Mouse (Mus musculus): ENCODE measurements around the gene St6galnac6. TPM values are rescaled to one million over a fixed set of nuclear protein-coding genes. Genes with fewer than 3 reads are reported as not detected.

Gene St6galnac6
- polyA plus RNA-seq, 1 experiment from 2014 or later, result 7.5 TPM

GRCm38 (mm10) chr2:32578146-32579046 lies 21.1 kb upstream of the St6galnac6 start:
- Histone ChIP-seq H3K4me3 (ENCODE audit: low read depth, low read length) (no peak overlapping the region), H3K4me2 (ENCODE audit: low read depth, severe bottlenecking) (no peak overlapping the region), H3K9ac (ENCODE audit: low read length) (no peak overlapping the region), H3K4me1 (ENCODE audit: control insufficient read depth, insufficient read depth, low read length) (0 out of 2 replicates have a peak, but pooled peaks cover 4% of the 10 kb centered on the region), H3K36me3 (ENCODE audit: control insufficient read depth, insufficient read depth, low read length) (no peaks in the 10 kb centered on the region), H3K27me3 (ENCODE audit: control insufficient read depth, insufficient read depth, low read length) (peaks cover 14% of the 10 kb centered on the region), H3K9me3 (ENCODE audit: control insufficient read depth, low read length) (no peaks in the 10 kb centered on the region), H3K27ac (replicated peaks; ENCODE audit: low read depth, low read length) (no peak overlapping the region)
- no peak for ATAC-seq (ENCODE audit: insufficient number of reproducible peaks, low FRiP score, low TSS enrichment, low read depth)
- DNase-seq (ENCODE audit: low spot score), result no peak
- WGBS, result 38% methylated on average over 25 of the region's 30 CpGs

- H3K27ac ChIP-seq (replicated peaks; ENCODE audit: low read depth, low read length), result no peak overlapping the region
- ATAC-seq (ENCODE audit: insufficient number of reproducible peaks, low FRiP score, low TSS enrichment, low read depth) (no peak), DNase-seq (ENCODE audit: low spot score) (peak; percentile 62)
- peaks cover 14% of the 10 kb centered on the region for H3K27me3 ChIP-seq (ENCODE audit: control insufficient read depth, insufficient read depth, low read length)
- no peak overlapping the region for H3K4me3 ChIP-seq (ENCODE audit: low read depth, low read length)
- H3K9ac ChIP-seq (ENCODE audit: low read length), result no peak overlapping the region
- no peaks in the 10 kb centered on the region for H3K36me3 ChIP-seq (ENCODE audit: control insufficient read depth, insufficient read depth, low read length)
- H3K4me2 ChIP-seq (ENCODE audit: low read depth, severe bottlenecking), result no peak overlapping the region
- 0 out of 2 replicates have a peak, but pooled peaks cover 4% of the 10 kb centered on the region for H3K4me1 ChIP-seq (ENCODE audit: control insufficient read depth, insufficient read depth, low read length)
- WGBS, result 37% methylated on average over 19 of the region's 19 CpGs
- no peaks in the 10 kb centered on the region for H3K9me3 ChIP-seq (ENCODE audit: control insufficient read depth, low read length)
Observed at GRCm38 (mm10) chr2:32581450-32582095, 17.9 kb upstream of the St6galnac6 start.

GRCm38 (mm10) chr2:32582830-32583799 lies 16.4 kb upstream of the St6galnac6 start:
- 14% methylated on average over 37 of the region's 37 CpGs for WGBS
- peak overlapping the region; percentile 9; the same call in 1 of the 2 replicates for H3K4me3 ChIP-seq (ENCODE audit: low read depth, low read length)
- H3K27ac ChIP-seq (replicated peaks; ENCODE audit: low read depth, low read length), result no peak overlapping the region
- no peaks in the 10 kb centered on the region for H3K9me3 ChIP-seq (ENCODE audit: control insufficient read depth, low read length)
- ATAC-seq (ENCODE audit: insufficient number of reproducible peaks, low FRiP score, low TSS enrichment, low read depth), result peak; percentile 68
- peaks cover 13% of the 10 kb centered on the region for H3K4me1 ChIP-seq (ENCODE audit: control insufficient read depth, insufficient read depth, low read length)
- H3K27me3 ChIP-seq (ENCODE audit: control insufficient read depth, insufficient read depth, low read length), result peaks cover 7% of the 10 kb centered on the region
- DNase-seq (ENCODE audit: low spot score), result peak; percentile 88
- peak overlapping the region; percentile 51 for H3K4me2 ChIP-seq (ENCODE audit: low read depth, severe bottlenecking)
- H3K36me3 ChIP-seq (ENCODE audit: control insufficient read depth, insufficient read depth, low read length), result no peaks in the 10 kb centered on the region
- no peak overlapping the region for H3K9ac ChIP-seq (ENCODE audit: low read length)

GRCm38 (mm10) chr2:32585149-32585714 lies 14.3 kb upstream of the St6galnac6 start:
- Histone ChIP-seq H3K4me1 (ENCODE audit: control insufficient read depth, insufficient read depth, low read length) (peaks cover 13% of the 10 kb centered on the region), H3K27me3 (ENCODE audit: control insufficient read depth, insufficient read depth, low read length) (no peaks in the 10 kb centered on the region), H3K27ac (replicated peaks; ENCODE audit: low read depth, low read length) (no peak overlapping the region), H3K4me3 (ENCODE audit: low read depth, low read length) (no peak overlapping the region), H3K36me3 (ENCODE audit: control insufficient read depth, insufficient read depth, low read length) (no peaks in the 10 kb centered on the region), H3K4me2 (ENCODE audit: low read depth, severe bottlenecking) (no peak overlapping the region), H3K9me3 (ENCODE audit: control insufficient read depth, low read length) (no peaks in the 10 kb centered on the region), H3K9ac (ENCODE audit: low read length) (no peak overlapping the region)
- WGBS, result 86% methylated on average over 7 of the region's 7 CpGs
- no peak for ATAC-seq (ENCODE audit: insufficient number of reproducible peaks, low FRiP score, low TSS enrichment, low read depth)
- no peak for DNase-seq (ENCODE audit: low spot score)

GRCm38 (mm10) chr2:32586871-32587351 lies 12.6 kb upstream of the St6galnac6 start, which contains the start of gene St6galnac4:
TSS of gene St6galnac4 (plus strand) at chr2:32587095.
- under 1% methylated on average over 38 of the region's 38 CpGs for WGBS

GRCm38 (mm10) chr2:32587731-32588321 lies 11.7 kb upstream of the St6galnac6 start:
- no peaks in the 10 kb centered on the region for H3K27me3 ChIP-seq (ENCODE audit: control insufficient read depth, insufficient read depth, low read length)
- peak overlapping the region; percentile 52 for H3K4me3 ChIP-seq (ENCODE audit: low read depth, low read length)
- no peaks in the 10 kb centered on the region for H3K36me3 ChIP-seq (ENCODE audit: control insufficient read depth, insufficient read depth, low read length)
- peak overlapping the region; percentile 61 for H3K4me2 ChIP-seq (ENCODE audit: low read depth, severe bottlenecking)
- no peak overlapping the region for H3K27ac ChIP-seq (replicated peaks; ENCODE audit: low read depth, low read length)
- no peaks in the 10 kb centered on the region for H3K9me3 ChIP-seq (ENCODE audit: control insufficient read depth, low read length)
- 19% methylated on average over 9 of the region's 9 CpGs for WGBS
- peak overlapping the region; percentile 72 for H3K9ac ChIP-seq (ENCODE audit: low read length)
- peaks cover 13% of the 10 kb centered on the region for H3K4me1 ChIP-seq (ENCODE audit: control insufficient read depth, insufficient read depth, low read length)
- DNase-seq (ENCODE audit: low spot score) (no peak), ATAC-seq (ENCODE audit: insufficient number of reproducible peaks, low FRiP score, low TSS enrichment, low read depth) (no peak)

More at GRCm38 (mm10) chr2:32586871-32587351, 12.6 kb upstream of the St6galnac6 start, which contains the start of gene St6galnac4:
- Histone ChIP-seq H3K4me3 (ENCODE audit: low read depth, low read length) (peak within 1 kb of the TSS; percentile 52), H3K9me3 (ENCODE audit: control insufficient read depth, low read length) (no peaks in the 10 kb centered on the region), H3K9ac (ENCODE audit: low read length) (peak within 1 kb of the TSS; percentile 72), H3K4me1 (ENCODE audit: control insufficient read depth, insufficient read depth, low read length) (peaks cover 13% of the 10 kb centered on the region), H3K4me2 (ENCODE audit: low read depth, severe bottlenecking) (peak within 1 kb of the TSS; percentile 61), H3K27ac (replicated peaks; ENCODE audit: low read depth, low read length) (peak within 1 kb of the TSS; percentile 10; the same call in 1 of the 2 replicates), H3K36me3 (ENCODE audit: control insufficient read depth, insufficient read depth, low read length) (no peaks in the 10 kb centered on the region), H3K27me3 (ENCODE audit: control insufficient read depth, insufficient read depth, low read length) (no peaks in the 10 kb centered on the region)
- DNase-seq (ENCODE audit: low spot score) (peak; percentile 96), ATAC-seq (ENCODE audit: insufficient number of reproducible peaks, low FRiP score, low TSS enrichment, low read depth) (peak; percentile 85)

- DNase-seq (ENCODE audit: low spot score), result no peak
- Histone ChIP-seq H3K4me2 (ENCODE audit: low read depth, severe bottlenecking) (no peak overlapping the region), H3K4me1 (ENCODE audit: control insufficient read depth, insufficient read depth, low read length) (peaks cover 9% of the 10 kb centered on the region), H3K9me3 (ENCODE audit: control insufficient read depth, low read length) (no peaks in the 10 kb centered on the region), H3K36me3 (ENCODE audit: control insufficient read depth, insufficient read depth, low read length) (no peaks in the 10 kb centered on the region), H3K27me3 (ENCODE audit: control insufficient read depth, insufficient read depth, low read length) (no peaks in the 10 kb centered on the region), H3K4me3 (ENCODE audit: low read depth, low read length) (no peak overlapping the region), H3K9ac (ENCODE audit: low read length) (no peak overlapping the region), H3K27ac (replicated peaks; ENCODE audit: low read depth, low read length) (no peak overlapping the region)
- no peak for ATAC-seq (ENCODE audit: insufficient number of reproducible peaks, low FRiP score, low TSS enrichment, low read depth)
- WGBS, result 75% methylated on average over 11 of the region's 11 CpGs
Observed at GRCm38 (mm10) chr2:32589213-32589795, 10.2 kb upstream of the St6galnac6 start.
